Mouse (Mus musculus): ENCODE data around the gene Eef2k. TPM values are rescaled to one million over a fixed set of nuclear protein-coding genes. Genes with fewer than 3 reads are reported as not detected.
"Not testable (repeated sequence)": the region's sequence is repeated elsewhere in the genome, so short reads cannot be mapped to it uniquely, and the experiment has no call there.

Gene Eef2k
- polyA plus RNA-seq, 1 experiment from 2014 or later, result 11.6 TPM

DNA sequence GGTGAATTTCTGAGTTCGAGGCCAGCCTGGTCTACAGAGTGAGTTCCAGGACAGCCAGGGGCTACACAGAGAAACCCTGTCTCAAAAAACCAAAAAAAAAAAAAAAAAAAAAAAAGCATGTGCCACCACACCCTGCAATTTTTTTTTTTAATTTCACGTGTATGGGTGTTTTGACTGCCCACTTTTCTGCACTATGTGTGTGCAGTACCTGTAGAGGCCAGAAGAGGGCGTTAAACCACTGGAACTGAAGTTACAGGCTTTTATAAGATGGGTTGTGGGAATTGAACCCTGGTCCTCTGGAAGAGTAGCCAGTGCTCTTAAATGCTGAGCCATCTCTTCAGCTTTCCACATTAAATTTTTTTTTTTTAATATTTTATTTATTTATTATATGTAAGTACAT is 67.5 kb downstream of the Eef2k start:
- not testable (repeated sequence) for ATAC-seq (ENCODE audit: low read depth); H3K4me2 ChIP-seq (ENCODE audit: low read depth, low read length); H3K27ac ChIP-seq (ENCODE audit: low read depth, low read length); H3K36me3 ChIP-seq (ENCODE audit: control insufficient read depth, insufficient read depth, low read length); H3K9me3 ChIP-seq (ENCODE audit: control insufficient read depth, low read length); H3K27me3 ChIP-seq (ENCODE audit: control insufficient read depth, insufficient read depth, low read length); H3K4me1 ChIP-seq (ENCODE audit: control insufficient read depth, insufficient read depth, low read length); H3K4me3 ChIP-seq (ENCODE audit: low read depth, low read length); H3K9ac ChIP-seq (replicated peaks; ENCODE audit: low read depth, low read length)
- WGBS, result 67% methylated on average over 3 of the region's 3 CpGs

DNA sequence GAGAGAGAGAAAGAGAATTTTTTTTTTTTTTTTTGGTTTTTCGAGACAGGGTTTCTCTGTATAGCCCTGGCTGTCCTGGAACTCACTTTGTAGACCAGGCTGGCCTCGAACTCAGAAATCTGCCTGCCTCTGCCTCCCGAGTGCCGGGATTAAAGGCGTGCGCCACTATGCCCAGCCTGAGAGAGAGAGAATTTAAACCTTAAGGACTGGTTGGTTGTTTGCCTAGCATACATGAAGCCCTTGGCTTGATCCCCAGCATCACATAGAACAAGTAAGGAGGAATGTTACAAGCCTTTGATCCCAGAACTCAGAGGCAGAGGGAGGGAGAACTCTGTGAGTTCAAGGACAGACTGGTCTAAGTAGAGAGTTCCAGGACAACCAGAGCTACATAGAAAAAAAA is 68.6 kb downstream of the Eef2k start:
- WGBS, result 93% methylated on average over 6 of the region's 6 CpGs
- not testable (repeated sequence) for H3K4me2 ChIP-seq (ENCODE audit: low read depth, low read length); H3K9ac ChIP-seq (replicated peaks; ENCODE audit: low read depth, low read length); H3K36me3 ChIP-seq (ENCODE audit: control insufficient read depth, insufficient read depth, low read length); H3K4me3 ChIP-seq (ENCODE audit: low read depth, low read length); ATAC-seq (ENCODE audit: low read depth); H3K9me3 ChIP-seq (ENCODE audit: control insufficient read depth, low read length); H3K27me3 ChIP-seq (ENCODE audit: control insufficient read depth, insufficient read depth, low read length); H3K27ac ChIP-seq (ENCODE audit: low read depth, low read length); H3K4me1 ChIP-seq (ENCODE audit: control insufficient read depth, insufficient read depth, low read length)

DNA sequence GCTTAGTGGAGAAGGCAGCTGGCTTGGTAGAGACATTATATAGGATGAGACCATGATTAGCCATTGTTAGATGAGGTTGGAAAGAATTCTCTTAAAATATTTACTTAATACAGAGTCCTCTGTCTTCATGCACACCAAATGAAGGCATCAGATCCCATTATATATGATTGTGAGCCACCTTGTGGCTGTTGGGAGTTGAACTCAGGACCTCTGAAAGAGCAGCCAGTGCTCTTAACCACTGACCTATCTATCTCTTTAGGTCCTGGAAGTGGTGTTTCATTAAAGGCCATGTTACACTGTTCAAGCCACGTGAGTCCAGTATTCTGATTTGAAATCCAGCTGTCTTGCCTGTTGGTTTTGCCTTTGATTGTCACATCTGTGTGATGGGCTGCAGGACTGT is 70.7 kb downstream of the Eef2k start:
- H3K27ac ChIP-seq (ENCODE audit: low read depth, low read length), result no peak overlapping the region
- no peaks in the 10 kb centered on the region for H3K27me3 ChIP-seq (ENCODE audit: control insufficient read depth, insufficient read depth, low read length)
- H3K4me2 ChIP-seq (ENCODE audit: low read depth, low read length), result no peak overlapping the region
- H3K9me3 ChIP-seq (ENCODE audit: control insufficient read depth, low read length), result no peaks in the 10 kb centered on the region
- H3K36me3 ChIP-seq (ENCODE audit: control insufficient read depth, insufficient read depth, low read length), result no peaks in the 10 kb centered on the region
- H3K4me3 ChIP-seq (ENCODE audit: low read depth, low read length), result no peak overlapping the region
- WGBS, result 45% methylated on average over 1 of the region's 1 CpGs
- no peak overlapping the region for H3K9ac ChIP-seq (replicated peaks; ENCODE audit: low read depth, low read length)
- no peak for ATAC-seq (ENCODE audit: low read depth)
- H3K4me1 ChIP-seq (ENCODE audit: control insufficient read depth, insufficient read depth, low read length), result no peaks in the 10 kb centered on the region

DNA sequence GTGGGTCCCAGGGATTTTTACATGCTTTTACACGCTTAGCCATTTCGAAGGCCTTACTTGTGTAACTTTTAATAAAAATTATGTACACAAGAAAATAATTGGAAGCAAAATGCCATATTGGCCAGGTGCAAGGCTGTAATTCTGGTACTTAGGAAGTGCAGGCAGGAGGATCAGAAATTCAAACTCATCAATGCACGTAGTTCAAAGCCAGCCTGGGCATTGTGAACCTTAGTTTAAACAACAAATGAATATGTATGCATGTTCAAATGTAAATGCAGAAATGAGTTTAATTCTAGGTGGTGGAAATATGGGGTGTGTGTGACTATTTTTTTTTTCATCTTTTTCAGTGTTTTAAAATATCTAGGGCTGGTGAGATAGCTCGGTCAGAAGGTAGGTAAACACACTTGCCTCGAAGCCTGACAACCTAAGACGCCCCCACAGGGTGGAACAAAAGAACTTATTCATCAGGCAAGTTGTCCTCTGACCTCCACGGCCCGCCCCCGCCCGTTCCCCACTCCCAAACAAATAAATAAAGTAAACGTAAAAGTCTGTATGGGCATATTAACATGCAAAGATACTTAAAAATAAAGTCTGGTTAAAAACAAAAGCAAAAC is 73.7 kb downstream of the Eef2k start:
- H3K4me2 ChIP-seq (ENCODE audit: low read depth, low read length), result no peak overlapping the region
- WGBS, result 23% methylated on average over 11 of the region's 11 CpGs
- no peaks in the 10 kb centered on the region for H3K4me1 ChIP-seq (ENCODE audit: control insufficient read depth, insufficient read depth, low read length)
- H3K9me3 ChIP-seq (ENCODE audit: control insufficient read depth, low read length), result no peaks in the 10 kb centered on the region
- no peaks in the 10 kb centered on the region for H3K27me3 ChIP-seq (ENCODE audit: control insufficient read depth, insufficient read depth, low read length)
- no peak overlapping the region for H3K4me3 ChIP-seq (ENCODE audit: low read depth, low read length)
- no peak overlapping the region for H3K27ac ChIP-seq (ENCODE audit: low read depth, low read length)
- no peak overlapping the region for H3K9ac ChIP-seq (replicated peaks; ENCODE audit: low read depth, low read length)
- no peak for ATAC-seq (ENCODE audit: low read depth)
- H3K36me3 ChIP-seq (ENCODE audit: control insufficient read depth, insufficient read depth, low read length), result no peaks in the 10 kb centered on the region

DNA sequence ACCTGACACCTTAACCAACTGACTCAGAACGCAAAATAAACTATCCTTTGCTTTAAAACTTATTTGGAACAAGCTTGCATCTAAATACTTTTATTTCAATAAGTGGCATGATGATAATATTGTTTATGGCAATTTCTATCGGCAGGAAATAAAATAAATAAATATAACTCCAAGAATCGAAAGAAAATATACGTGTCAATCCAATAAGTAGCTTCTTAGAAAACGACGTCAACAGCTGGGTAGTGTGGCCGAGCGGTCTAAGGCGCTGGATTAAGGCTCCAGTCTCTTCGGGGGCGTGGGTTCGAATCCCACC is 74.6 kb downstream of the Eef2k start:
- WGBS, result 9% methylated on average over 12 of the region's 12 CpGs
- H3K4me3 ChIP-seq (ENCODE audit: low read depth, low read length), result peak overlapping the region; percentile 87
- no peaks in the 10 kb centered on the region for H3K27me3 ChIP-seq (ENCODE audit: control insufficient read depth, insufficient read depth, low read length)
- ATAC-seq (ENCODE audit: low read depth), result no peak
- H3K36me3 ChIP-seq (ENCODE audit: control insufficient read depth, insufficient read depth, low read length), result no peaks in the 10 kb centered on the region
- no peaks in the 10 kb centered on the region for H3K9me3 ChIP-seq (ENCODE audit: control insufficient read depth, low read length)
- peak overlapping the region; percentile 27; the same call in 1 of the 2 replicates for H3K4me2 ChIP-seq (ENCODE audit: low read depth, low read length)
- H3K27ac ChIP-seq (ENCODE audit: low read depth, low read length), result no peak overlapping the region
- H3K9ac ChIP-seq (replicated peaks; ENCODE audit: low read depth, low read length), result no peak overlapping the region
- H3K4me1 ChIP-seq (ENCODE audit: control insufficient read depth, insufficient read depth, low read length), result no peaks in the 10 kb centered on the region

DNA sequence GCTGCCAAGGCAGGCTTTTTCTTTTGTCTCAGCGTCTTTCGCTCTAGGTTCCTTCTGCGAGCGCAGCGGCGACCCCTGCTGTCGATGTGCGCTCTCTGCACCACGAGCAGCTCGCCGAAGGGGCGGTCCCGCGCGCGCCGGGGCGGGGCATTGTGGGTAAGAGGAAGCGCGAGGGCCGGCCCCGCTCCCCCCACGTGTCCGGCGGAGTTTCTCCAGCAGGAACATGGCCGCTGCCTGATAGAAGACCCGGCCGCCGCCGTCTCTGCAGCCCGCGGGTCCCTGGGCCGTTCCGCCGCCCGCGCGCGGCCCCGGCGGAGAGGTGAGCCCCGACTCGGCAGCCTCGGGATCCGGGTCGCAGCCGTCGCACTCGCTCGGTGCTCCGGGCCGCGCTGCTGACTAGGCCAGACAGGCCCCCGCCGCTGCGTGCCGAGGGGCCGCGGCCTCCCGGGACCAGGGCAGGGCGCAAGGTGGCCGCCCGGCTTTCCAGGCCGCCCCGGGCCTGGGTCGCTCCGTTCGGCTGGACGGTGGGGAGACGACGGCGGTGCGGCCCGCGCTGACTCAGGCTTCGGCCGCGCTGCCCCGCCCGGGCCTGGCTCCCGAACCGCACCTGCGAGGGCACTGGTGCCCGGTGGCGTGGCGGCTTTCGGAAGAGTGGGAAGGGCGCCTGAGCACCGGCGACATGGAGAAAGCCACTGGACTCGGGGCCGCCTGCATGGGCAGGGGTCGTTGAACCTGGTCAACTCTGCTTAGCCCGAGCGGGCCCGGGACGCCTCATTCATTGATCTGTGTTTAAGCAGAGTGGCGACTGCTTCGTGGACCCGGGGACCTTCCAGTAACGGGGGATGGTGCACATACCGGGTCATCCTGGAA is 75.2 kb downstream of the Eef2k start, which contains the start of gene Polr3e:
Gene Polr3e, plus strand, starts transcription at position 153 of the 870 bp plus-strand sequence.
- H3K4me3 ChIP-seq (ENCODE audit: low read depth, low read length), result peak within 1 kb of the TSS; percentile 87
- no peaks in the 10 kb centered on the region for H3K4me1 ChIP-seq (ENCODE audit: control insufficient read depth, insufficient read depth, low read length)
- H3K9ac ChIP-seq (replicated peaks; ENCODE audit: low read depth, low read length), result peak within 1 kb of the TSS; percentile 83
- peak within 1 kb of the TSS; percentile 73 for H3K27ac ChIP-seq (ENCODE audit: low read depth, low read length)
- H3K36me3 ChIP-seq (ENCODE audit: control insufficient read depth, insufficient read depth, low read length), result no peaks in the 10 kb centered on the region
- H3K4me2 ChIP-seq (ENCODE audit: low read depth, low read length), result peak within 1 kb of the TSS; percentile 66
- peak; percentile 93 for ATAC-seq (ENCODE audit: low read depth)
- no peaks in the 10 kb centered on the region for H3K27me3 ChIP-seq (ENCODE audit: control insufficient read depth, insufficient read depth, low read length)
- H3K9me3 ChIP-seq (ENCODE audit: control insufficient read depth, low read length), result no peaks in the 10 kb centered on the region
- WGBS, result under 1% methylated on average over 93 of the region's 102 CpGs

DNA sequence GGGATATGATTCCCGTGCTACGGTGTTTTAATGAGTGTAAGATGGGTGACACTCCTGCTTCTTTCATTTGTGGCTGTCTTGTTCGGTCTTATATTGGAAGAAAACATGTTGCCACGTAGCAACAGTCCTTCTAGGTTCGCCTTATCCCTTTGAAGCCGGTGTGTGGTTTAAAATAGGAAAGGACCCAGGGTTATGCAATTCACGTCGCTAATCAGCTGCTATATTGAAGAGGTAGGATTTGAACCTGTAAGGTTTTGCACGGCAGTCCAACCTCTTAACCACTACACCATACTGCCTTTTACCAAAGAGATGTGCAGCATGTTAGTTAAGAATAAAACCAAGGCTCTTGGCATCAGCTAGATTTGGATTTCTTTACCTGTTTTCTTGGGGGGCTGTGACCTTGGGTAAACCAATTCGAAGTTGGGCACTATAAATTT is 75.9 kb downstream of the Eef2k start:
- no peaks in the 10 kb centered on the region for H3K9me3 ChIP-seq (ENCODE audit: control insufficient read depth, low read length)
- peak overlapping the region; percentile 66 for H3K4me2 ChIP-seq (ENCODE audit: low read depth, low read length)
- H3K4me3 ChIP-seq (ENCODE audit: low read depth, low read length), result peak overlapping the region; percentile 87
- peak overlapping the region; percentile 83 for H3K9ac ChIP-seq (replicated peaks; ENCODE audit: low read depth, low read length)
- WGBS, result 7% methylated on average over 10 of the region's 10 CpGs
- ATAC-seq (ENCODE audit: low read depth), result peak; percentile 77
- no peaks in the 10 kb centered on the region for H3K4me1 ChIP-seq (ENCODE audit: control insufficient read depth, insufficient read depth, low read length)
- no peaks in the 10 kb centered on the region for H3K36me3 ChIP-seq (ENCODE audit: control insufficient read depth, insufficient read depth, low read length)
- peak overlapping the region; percentile 73 for H3K27ac ChIP-seq (ENCODE audit: low read depth, low read length)
- no peaks in the 10 kb centered on the region for H3K27me3 ChIP-seq (ENCODE audit: control insufficient read depth, insufficient read depth, low read length)

DNA sequence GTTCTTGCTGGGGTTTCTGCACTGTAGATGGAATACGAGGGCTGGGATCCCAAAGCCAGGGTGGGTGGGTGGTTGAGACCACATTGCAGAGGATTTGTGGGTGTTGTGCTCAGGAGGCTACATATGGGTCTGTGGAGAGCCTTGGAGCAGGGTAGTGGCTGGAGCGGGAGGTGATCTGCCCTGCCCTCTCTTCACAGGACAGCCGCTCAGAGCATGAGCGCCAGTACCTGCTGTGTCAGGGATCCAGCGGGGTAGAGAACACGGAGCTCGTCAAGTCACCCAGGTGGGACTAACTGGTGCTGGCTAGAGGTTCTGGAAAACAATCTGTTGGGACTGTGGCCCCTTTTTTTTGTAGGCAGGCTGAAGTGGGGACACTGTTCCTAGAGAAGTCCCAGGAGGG is 90.5 kb downstream of the Eef2k start:
- H3K4me3 ChIP-seq (ENCODE audit: low read depth, low read length), result no peak overlapping the region
- ATAC-seq (ENCODE audit: low read depth), result no peak
- H3K27me3 ChIP-seq (ENCODE audit: control insufficient read depth, insufficient read depth, low read length), result no peaks in the 10 kb centered on the region
- H3K9ac ChIP-seq (replicated peaks; ENCODE audit: low read depth, low read length), result no peak overlapping the region
- peaks cover 42% of the 10 kb centered on the region for H3K36me3 ChIP-seq (ENCODE audit: control insufficient read depth, insufficient read depth, low read length)
- no peaks in the 10 kb centered on the region for H3K9me3 ChIP-seq (ENCODE audit: control insufficient read depth, low read length)
- no peaks in the 10 kb centered on the region for H3K4me1 ChIP-seq (ENCODE audit: control insufficient read depth, insufficient read depth, low read length)
- no peak overlapping the region for H3K4me2 ChIP-seq (ENCODE audit: low read depth, low read length)
- 93% methylated on average over 7 of the region's 7 CpGs for WGBS
- H3K27ac ChIP-seq (ENCODE audit: low read depth, low read length), result no peak overlapping the region

DNA sequence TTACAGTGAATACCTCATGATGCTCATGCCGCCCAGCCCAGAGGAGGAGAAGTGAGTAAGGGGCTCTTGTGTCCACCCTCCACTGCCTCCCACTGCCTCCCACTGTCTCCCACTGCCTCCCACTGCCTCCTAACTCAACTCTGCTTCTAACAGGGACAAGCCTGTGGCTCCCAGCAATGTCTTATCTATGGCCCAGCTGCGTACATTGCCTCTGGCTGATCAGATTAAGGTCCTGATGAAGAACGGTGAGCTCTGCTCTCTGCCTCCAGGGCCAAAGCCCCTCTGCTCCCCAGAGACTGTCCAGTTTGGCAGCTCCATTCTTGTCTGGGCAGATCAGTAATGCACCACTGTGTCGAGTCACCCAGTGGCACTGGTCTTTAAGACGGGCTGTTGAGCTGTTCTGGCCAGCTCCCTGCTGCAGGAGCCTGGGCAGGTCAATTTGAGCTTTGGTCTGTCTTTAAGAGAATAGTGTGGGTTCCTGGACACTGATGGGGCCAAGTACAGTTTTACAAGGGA is 91.1 kb downstream of the Eef2k start:
- no peak for ATAC-seq (ENCODE audit: low read depth)
- H3K4me1 ChIP-seq (ENCODE audit: control insufficient read depth, insufficient read depth, low read length), result no peaks in the 10 kb centered on the region

More for the DNA sequence above, 91.1 kb downstream of the Eef2k start:
- Histone ChIP-seq H3K36me3 (ENCODE audit: control insufficient read depth, insufficient read depth, low read length) (peaks cover 42% of the 10 kb centered on the region), H3K9me3 (ENCODE audit: control insufficient read depth, low read length) (no peaks in the 10 kb centered on the region), H3K27me3 (ENCODE audit: control insufficient read depth, insufficient read depth, low read length) (no peaks in the 10 kb centered on the region), H3K9ac (replicated peaks; ENCODE audit: low read depth, low read length) (no peak overlapping the region), H3K4me2 (ENCODE audit: low read depth, low read length) (no peak overlapping the region), H3K4me3 (ENCODE audit: low read depth, low read length) (no peak overlapping the region), H3K27ac (ENCODE audit: low read depth, low read length) (no peak overlapping the region)
- WGBS, result 90% methylated on average over 5 of the region's 5 CpGs

Data from neural tube, embryonic 14.5 days (tissue).